Mouse (Mus musculus): Measurements from ENCODE around the gene Gm28230.

GRCm38 (mm10) chr2:74701949-74702819 is 24.3 kb upstream of the Gm28230 start:
- TF ChIP-seq CTCF (IDR thresholded peaks at IDR 0.05; ENCODE audit: insufficient read depth, low read depth, low read length) (peak; percentile 39; the same call in 1 of the 2 replicates), POLR2A (IDR thresholded peaks at IDR 0.05; ENCODE audit: insufficient read depth, low read depth, low read length) (no peak)
